Mouse (Mus musculus) mature B cell (primary cell): ENCODE data around the gene Acin1.

Experiments used
- in situ Hi-C: fragments of 300-500 bp; cut with MboI; formaldehyde crosslinking; loops from 2 replicates; pipeline ENCODE4 v1.14.3; 2019

Acin1 gene

DNA sequence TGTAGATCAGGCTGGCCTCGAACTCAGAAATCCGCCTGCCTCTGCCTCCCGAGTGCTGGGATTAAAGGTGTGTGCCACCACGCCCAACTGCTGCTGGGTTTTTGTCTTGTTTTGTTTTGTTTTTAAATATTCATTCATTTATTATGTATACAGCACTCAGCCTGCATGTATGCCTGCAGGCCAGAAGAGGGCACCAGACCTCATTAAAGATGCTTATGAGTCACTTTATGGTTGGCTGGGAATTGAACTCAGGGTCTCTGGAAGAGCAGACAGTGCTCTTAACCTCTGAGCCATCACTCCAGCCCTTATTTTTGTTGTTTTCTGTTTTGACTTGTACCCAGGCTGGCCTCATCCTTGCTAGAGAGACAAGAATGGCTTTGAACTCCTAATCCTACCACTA is 76.8 kb downstream of the Acin1 start:
- in situ Hi-C loops = no loop called here

DNA sequence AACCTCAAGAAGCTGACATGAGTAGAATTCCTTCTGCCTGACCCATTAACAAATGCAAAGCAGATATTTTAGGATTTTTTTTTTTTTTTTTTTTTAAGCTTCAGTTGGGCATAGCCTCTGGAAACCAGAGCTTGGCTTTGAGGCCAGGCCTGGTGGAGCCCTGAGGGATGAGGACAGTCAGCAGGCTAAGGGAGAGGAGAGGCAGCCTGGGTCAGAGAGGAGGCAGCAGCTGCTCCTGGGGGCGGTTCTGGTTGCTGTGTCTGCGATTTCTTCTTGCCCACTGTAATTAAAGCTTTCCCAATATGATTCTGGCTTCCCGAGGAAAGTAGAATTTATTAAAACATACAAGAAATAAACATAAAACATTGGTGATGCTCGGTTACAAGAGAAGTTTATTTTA is 77.5 kb downstream of the Acin1 start:
- in situ Hi-C loops = no loop called here

DNA sequence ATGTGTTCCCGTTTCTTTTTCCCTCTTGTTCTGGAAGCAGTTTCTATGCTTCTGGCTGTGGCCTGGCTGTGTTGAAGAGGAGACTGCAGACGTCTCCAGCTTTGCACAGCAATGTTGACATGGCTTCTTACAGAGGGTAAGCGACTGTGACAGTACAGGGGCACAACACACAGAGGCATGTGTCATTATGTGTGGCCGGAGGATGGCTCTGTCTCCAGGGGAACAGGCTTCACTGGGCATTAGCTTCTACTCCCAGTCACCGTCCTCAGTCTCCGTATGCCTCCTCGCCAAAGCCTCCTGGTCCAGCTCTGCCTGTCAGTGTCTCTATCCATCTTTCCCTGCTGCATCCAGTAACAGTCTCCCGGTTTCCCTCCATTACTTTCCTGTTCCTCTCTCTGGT is 79.5 kb downstream of the Acin1 start:
- in situ Hi-C loops = no loop called here

DNA sequence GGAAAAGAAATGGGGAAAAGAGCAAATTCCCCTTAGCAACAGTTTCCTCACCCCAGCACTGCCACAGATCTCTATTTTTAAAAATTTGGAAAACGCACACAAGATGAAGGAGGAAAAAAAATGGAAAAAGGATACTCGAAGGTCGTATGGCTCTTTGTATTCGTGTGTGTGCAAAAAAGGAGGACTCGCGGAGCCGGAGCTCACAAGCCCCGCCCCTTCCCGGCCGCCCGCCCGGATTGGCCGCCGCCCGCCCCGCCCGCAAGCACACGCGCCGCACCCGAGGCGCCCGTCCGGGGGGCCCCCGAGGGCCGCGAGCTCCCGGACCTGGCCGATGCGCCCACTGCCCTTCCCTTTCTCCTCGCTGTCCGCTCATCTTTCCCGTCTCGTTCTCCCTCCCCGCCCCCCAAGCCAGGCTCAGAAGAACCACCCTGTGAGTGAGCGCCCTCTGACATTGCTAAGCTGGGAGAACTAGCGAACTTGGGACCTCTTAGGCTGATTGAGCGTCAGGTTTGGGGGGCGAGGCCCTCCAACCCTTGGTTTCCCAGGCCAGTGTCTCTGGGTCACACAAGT is 80.9 kb downstream of the Acin1 start, which contains the start of gene 4931414P19Rik:
Gene 4931414P19Rik (minus strand): TSS at position 242 of the 570 bp plus-strand sequence.
- in situ Hi-C loops = no loop called here

DNA sequence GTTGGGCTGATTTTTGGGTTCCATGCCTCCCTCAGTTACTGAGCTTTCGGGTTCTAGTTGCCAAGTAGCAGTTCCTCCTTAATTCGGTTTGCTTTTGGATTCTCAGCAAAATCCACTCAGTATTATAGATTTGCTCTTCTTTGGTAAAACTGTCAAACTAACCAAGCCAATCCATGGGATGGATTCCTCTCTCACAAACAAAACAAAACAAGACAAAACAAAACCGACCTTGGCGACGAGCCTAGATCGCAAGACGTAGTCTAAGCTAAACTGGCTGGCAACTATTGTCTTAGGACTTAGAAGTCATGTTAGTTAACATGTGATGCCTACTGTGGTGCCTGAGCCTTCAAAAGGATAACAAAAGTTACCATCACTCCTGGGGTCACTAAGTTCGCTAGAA is 83.0 kb downstream of the Acin1 start:
- in situ Hi-C loops = no loop called here

DNA sequence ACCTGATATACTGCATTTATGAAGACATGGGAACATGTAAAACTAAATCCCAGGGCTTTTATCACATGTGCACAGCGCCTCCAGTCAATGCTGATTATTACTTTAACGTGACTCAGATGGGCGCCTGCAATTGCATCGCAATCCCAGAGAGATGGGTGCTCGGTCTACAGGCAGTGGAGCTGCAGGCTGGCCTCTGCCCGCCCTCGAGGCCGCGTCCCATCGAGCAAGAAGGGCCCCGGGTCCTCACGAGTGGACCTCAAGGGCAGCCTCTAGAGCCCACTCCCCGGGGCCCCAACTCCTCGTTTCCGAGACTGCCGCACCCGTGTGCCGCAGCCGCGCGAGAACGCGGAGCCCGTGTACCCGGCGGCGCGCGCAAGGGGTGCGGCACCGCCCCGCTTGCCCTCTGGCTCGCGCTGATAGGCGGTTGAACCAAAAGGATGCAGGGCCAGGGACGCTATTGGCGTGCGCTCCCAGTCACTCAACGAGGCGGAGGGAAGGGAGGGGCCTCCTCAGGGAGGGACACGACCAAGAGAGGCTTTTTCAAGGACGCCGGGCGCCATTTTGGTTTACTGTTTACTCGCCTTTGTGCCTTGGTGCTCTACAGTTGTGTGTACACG is 83.6 kb downstream of the Acin1 start:
- in situ Hi-C loops = no loop called here

DNA sequence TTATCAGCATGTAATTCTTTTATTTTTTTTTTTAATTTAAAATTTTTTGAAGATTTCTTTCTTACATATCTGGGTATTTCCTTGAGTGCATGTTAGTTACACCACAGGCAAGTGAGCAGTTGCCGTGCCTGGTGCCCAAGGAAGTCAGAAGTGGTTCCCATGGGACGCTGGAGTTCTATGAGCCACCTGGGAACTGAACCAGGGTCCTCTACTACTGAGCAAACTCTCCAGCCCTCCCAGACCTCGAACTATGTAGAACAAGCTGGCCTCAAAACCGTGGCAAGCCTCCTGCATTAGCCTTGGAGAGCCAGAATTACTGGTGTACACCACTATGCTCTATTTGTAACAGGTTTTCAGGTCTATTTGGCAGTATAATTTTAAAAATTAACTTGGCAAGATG is 84.1 kb downstream of the Acin1 start:
- in situ Hi-C loops = no loop called here

DNA sequence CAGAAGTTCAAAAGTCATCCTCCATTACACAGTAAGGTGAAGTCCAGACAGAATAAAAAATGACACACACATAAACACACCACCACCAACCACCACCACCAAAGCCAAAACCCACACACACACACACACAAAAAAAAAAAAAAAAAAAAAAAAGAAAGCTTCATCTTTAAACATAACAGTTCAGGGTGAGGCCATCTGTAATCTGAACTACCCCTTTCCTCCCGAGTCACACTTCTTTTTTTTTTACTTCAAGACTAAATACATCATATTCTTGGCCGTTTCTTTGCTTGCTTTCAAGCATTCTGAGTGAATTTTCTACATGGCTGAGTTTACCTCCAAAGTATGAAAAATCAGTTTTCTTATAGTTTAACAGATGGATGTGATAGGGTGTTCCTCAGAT is 85.1 kb downstream of the Acin1 start:
- in situ Hi-C loops = no loop called here

DNA sequence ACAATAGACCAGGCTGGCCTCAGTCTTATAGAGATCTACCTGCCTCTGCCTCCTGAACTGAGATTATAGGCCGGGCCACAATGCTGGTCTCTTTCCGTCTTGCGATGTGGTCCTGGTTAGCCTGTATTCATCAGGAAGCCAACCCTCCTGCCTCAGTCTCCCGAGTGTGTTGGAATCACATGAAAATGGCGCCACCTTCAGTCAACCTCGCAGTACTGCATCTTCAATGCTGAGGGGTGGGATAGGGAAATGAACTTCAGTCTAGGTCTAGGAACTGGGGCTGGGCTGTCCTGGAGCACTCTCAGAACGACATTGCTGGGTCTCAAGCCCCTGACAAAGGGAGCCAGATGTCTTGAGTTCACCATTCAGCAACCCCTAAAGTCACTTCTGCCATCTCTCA is 89.6 kb downstream of the Acin1 start:
- in situ Hi-C loops = no loop called here

DNA sequence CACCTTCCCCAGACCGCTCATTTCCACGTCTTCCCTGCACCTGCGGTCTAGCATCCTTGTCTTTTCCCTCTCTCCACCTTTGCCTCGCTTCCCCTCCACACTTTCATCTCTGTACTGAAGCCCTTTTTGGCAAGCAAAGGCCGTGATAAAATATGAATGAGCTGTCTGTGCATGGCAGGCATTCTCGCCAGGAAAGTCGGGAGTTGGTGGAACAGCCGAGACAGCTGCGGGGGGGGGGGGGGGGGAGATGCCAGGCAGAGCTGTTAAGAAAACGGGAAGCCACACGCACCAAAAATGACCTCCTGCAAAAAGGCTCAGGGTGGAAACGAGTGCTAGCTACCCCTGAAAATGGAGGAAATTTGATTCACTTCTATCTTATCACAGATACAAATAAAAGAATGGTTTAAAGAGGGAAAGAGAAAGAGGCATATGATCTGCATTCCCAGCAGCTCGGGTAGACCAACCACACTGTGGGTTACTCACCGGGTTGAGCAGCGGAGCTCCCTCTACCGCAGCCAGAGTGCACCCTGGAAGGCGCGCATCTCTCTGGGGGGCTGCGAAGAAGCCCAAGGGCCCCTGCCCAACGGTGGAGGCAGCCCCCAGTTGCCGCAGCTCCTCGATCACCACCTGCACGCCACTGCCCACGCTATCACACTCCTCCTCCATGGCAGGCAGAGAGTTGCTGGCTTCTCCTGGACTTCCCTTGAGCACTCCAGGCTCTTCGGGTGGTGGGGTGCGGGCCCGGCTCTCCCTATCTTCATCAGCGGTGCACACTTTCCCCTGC is 91.9 kb downstream of the Acin1 start:
- in situ Hi-C loops = no loop called here

DNA sequence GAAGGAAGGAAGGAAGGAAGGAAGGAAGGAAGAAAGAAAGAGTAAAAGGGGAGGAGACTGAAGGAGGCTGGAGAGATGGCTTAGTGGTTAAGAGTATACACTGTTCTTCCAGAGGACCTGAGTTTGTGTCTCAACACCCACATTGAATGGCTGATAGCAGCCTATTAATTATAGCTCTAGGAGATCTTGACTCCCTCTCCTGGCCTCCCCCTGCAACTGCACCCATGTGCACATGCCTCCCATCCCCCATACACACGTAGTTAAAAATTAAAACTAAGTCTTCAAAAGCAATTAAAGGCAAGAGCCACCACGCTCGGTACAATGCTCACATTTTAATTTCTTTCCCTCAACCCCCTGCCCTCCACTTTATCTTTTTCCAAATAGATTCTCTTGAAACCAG is 92.7 kb downstream of the Acin1 start:
- in situ Hi-C loops = no loop called here

DNA sequence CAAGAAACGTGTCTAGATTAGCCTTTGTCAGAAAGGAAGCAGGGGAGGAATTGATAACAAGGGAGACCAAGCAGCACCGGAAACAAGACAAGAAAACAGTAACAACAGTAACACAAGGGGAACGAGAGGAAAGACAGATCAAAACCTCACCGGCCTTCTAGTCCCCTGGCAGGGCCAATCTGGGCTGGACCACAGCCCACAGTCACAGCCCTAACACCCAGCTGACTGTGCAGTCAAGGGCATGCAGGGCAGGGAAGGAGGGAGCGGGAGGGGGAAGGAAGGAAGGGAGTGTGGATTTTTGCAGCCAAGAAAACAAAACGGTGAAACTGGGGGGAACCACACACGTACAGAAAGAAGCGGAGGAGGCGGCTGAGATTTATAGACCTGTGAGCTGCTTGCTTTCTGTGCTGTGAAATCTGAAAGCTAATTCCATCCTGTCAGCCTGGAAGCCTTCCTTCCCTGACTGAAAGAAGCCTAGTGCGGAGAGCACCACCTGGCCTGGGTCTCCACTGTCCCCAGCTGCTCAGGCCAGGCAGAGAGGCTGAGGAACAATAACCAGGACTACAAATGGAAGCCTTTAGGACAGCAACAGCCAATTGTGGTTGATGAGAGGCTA is 94.3 kb downstream of the Acin1 start:
- in situ Hi-C loops = no loop called here
